Mouse (Mus musculus) ES-E14 (cell line): Measurements from ENCODE around the gene Ppfia2. TPM values are rescaled to one million over a fixed set of nuclear protein-coding genes. Genes with fewer than 3 reads are reported as not detected.

Source experiments
- DNase-seq: peaks from one replicate; pipeline ENCODE4 v3.0.0-alpha.2; 2013; ENCODE audit warnings: low read depth, low spot score
- H3K27ac ChIP-seq: 2 replicates; pipeline ENCODE4 v1.5.1; 2012; ENCODE audit warnings: low read depth, mild to moderate bottlenecking, low read length, moderate library complexity, mixed read lengths; ENCODE audit not compliant: poor library complexity, insufficient read depth, severe bottlenecking
- H3K36me3 ChIP-seq: 2 replicates; pipeline ENCODE4 v1.6.1; 2012; ENCODE audit warnings: mild to moderate bottlenecking, low read length, moderate library complexity, mixed read lengths; ENCODE audit not compliant: control insufficient read depth, poor library complexity, insufficient read depth, severe bottlenecking
- H3K4me1 ChIP-seq, 2 experiments: fragments of 150-350 bp in 1 of 2; sonication (generic) in 1 of 2; 2 replicates each; pipeline ENCODE4 v1.6.1; 2012; ENCODE audit warnings: low read length in 2 of 2, mild to moderate bottlenecking in 1 of 2, mixed read lengths in 1 of 2; ENCODE audit not compliant: control insufficient read depth in 2 of 2, insufficient read depth in 2 of 2, poor library complexity in 1 of 2
- H3K4me3 ChIP-seq, 2 experiments: fragments of 150-350 bp in 1 of 2; sonication (generic) in 1 of 2; 2 replicates each; pipeline ENCODE4 v1.5.1; 2012; ENCODE audit warnings: low read length in 2 of 2, low read depth in 1 of 2, mild to moderate bottlenecking in 1 of 2, mixed read lengths in 1 of 2; ENCODE audit not compliant: insufficient read depth in 1 of 2, poor library complexity in 1 of 2, severe bottlenecking in 1 of 2
- H3K9ac ChIP-seq: 2 replicates; pipeline ENCODE4 v1.6.1; 2012; ENCODE audit warnings: low read depth, mild to moderate bottlenecking, low read length, mixed read lengths; ENCODE audit not compliant: poor library complexity, insufficient read depth, severe bottlenecking
- H3K9me3 ChIP-seq: fragments of 150-350 bp; sonication (generic); 2 replicates; pipeline ENCODE4 v1.6.1; 2012; ENCODE audit warnings: low read depth, mild to moderate bottlenecking, low read length; ENCODE audit not compliant: control insufficient read depth, insufficient read depth
- CHD2 ChIP-seq: IDR thresholded peaks from 2 replicates; pipeline ENCODE4 v1.6.1; 2014; ENCODE audit warnings: mild to moderate bottlenecking, low read depth, low read length, inconsistent platforms
- HCFC1 ChIP-seq: IDR thresholded peaks from 2 replicates; pipeline ENCODE4 v1.6.1; 2012; ENCODE audit warnings: low read length, inconsistent platforms, borderline replicate concordance; ENCODE audit not compliant: insufficient read depth
- MAFK ChIP-seq: IDR thresholded peaks from 2 replicates; pipeline ENCODE4 v1.6.1; 2014; ENCODE audit warnings: mild to moderate bottlenecking, low read depth, low read length, inconsistent platforms; ENCODE audit not compliant: insufficient read depth
- ZC3H11A ChIP-seq: IDR thresholded peaks from 2 replicates; pipeline ENCODE4 v1.6.1; 2012; ENCODE audit warnings: low read depth, mild to moderate bottlenecking, inconsistent platforms, low read length, borderline replicate concordance
- ZNF384 ChIP-seq: IDR thresholded peaks from 2 replicates; pipeline ENCODE4 v1.6.1; 2012; ENCODE audit warnings: low read depth, low read length, inconsistent platforms
- in situ Hi-C, 2 experiments: fragments of 600-800 bp; cut with MboI; formaldehyde crosslinking; loops; one replicate each; pipeline ENCODE4 v1.15.1; 2025; ENCODE audit warnings: low sequenced_read_pairs in 2 of 2, inconsistent platforms in 1 of 2; ENCODE audit not compliant: unreplicated experiment in 2 of 2
- total RNA-seq: library from RNA; depleted of rRNA; stranded (reverse); fragments of 300-350 nt; gene quantifications from 2 replicates; pipeline ENCODE4 v1.2.3, GENCODE M21; 2012

The Ppfia2 gene
- total RNA-seq, 1 experiment = 0.09 TPM

GRCm38 (mm10) chr10:106618194-106618593 lies 148.1 kb downstream of the Ppfia2 start:
- Histone ChIP-seq H3K9me3 (no peaks in the 10 kb centered on the region), H3K4me3 (no peak overlapping the region), H3K9ac (no peak overlapping the region), H3K4me1 (no peaks in the 10 kb centered on the region), H3K36me3 (no peaks in the 10 kb centered on the region), H3K27ac (no peak overlapping the region)
- no peak for DNase-seq
- in situ Hi-C loops = loop anchor here in 1 of 2 experiments (25.0 kb wide), 1 partner anchor 769 kb away; no protein-coding TSS in a partner anchor
- TF ChIP-seq CHD2 (no peak), HCFC1 (no peak), ZNF384 (no peak), ZC3H11A (no peak), MAFK (no peak)

DNA sequence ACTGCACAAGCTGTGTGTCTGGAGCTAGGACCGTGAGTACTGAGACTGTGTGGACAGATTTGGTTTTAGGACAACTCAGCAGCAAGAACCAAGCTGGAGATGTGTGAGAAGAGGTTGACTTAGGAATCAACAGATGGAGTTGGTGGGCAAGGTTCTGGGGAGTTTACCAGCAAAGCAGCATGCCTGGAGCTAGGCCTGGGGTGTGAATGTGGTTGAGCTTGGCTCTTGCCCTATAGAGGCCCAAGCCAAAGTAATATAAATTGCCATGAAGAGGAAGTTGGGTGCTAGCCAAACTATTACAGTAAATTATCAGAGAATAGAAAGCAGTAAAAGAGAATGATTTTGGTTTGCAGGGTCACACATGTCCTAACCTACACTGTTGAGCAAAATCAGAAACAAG lies 150.8 kb downstream of the Ppfia2 start:
- no peak overlapping the region for H3K27ac ChIP-seq
- no peak overlapping the region for H3K4me3 ChIP-seq
- no peaks in the 10 kb centered on the region for H3K36me3 ChIP-seq
- H3K9me3 ChIP-seq = no peaks in the 10 kb centered on the region
- no peak overlapping the region for H3K9ac ChIP-seq
- no peaks in the 10 kb centered on the region for H3K4me1 ChIP-seq
- no peak for TF ChIP-seq ZNF384
- no peak for TF ChIP-seq MAFK
- TF ChIP-seq CHD2 = no peak
- no peak for TF ChIP-seq ZC3H11A
- TF ChIP-seq HCFC1 = no peak
- no peak for DNase-seq
- in situ Hi-C loops = loop anchor here in 1 of 2 experiments (25.0 kb wide), 1 partner anchor 766 kb away; no protein-coding TSS in a partner anchor

GRCm38 (mm10) chr10:106623342-106623741 lies 153.2 kb downstream of the Ppfia2 start:
- in situ Hi-C loops = loop anchor here in 1 of 2 experiments (25.0 kb wide), 1 partner anchor 764 kb away; no protein-coding TSS in a partner anchor
- TF ChIP-seq ZNF384 (no peak), ZC3H11A (no peak), CHD2 (no peak), MAFK (no peak), HCFC1 (no peak)

DNA sequence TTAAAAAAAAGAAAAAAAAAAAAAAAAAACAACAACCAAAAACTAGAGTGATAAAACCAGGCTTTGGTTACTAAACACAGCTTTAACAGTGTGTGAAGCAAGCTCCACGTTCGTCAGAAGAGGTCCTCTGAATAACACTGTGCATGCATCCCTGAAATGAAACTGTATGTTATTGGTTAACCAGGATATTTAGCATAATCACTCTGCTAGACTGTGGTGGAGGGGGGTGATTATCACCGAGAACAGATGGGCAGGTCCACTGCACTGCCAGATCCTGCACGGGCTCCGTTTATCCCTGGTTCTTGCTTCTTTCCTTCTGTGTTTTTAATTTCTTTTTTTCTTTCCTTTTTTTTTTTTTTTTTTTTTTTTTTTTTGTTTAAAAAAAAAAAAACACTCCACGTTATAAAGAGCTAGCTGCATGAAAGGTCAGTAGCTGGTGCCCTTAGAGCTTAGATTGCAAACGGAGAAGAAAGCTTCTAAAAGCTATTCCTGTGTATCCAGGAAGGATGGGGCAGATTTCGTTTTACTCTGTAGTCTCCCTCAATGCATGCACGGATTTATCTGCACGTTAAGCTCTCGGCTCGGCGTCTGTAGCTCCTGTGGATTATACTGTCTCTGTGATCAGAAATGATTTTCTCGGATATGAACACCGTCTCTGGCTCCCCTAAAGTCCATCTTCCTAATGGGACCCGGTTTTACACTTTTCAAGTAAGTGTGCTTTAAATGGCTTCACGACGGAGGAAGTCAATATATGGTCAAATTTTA lies 162.2 kb downstream of the Ppfia2 start:
- Histone ChIP-seq H3K27ac (no peak overlapping the region), H3K4me1 (no peaks in the 10 kb centered on the region), H3K4me3 (no peak overlapping the region), H3K36me3 (no peaks in the 10 kb centered on the region), H3K9me3 (no peaks in the 10 kb centered on the region), H3K9ac (no peak overlapping the region)
- in situ Hi-C loops = no loop called here
- TF ChIP-seq HCFC1 = no peak
- TF ChIP-seq ZC3H11A = no peak
- TF ChIP-seq CHD2 = no peak
- no peak for TF ChIP-seq MAFK
- TF ChIP-seq ZNF384 = no peak
- no peak for DNase-seq

More at GRCm38 (mm10) chr10:106623342-106623741, 153.2 kb downstream of the Ppfia2 start:
- no peak overlapping the region for H3K27ac ChIP-seq
- no peaks in the 10 kb centered on the region for H3K4me1 ChIP-seq
- no peaks in the 10 kb centered on the region for H3K9me3 ChIP-seq
- no peaks in the 10 kb centered on the region for H3K36me3 ChIP-seq
- H3K9ac ChIP-seq = no peak overlapping the region
- no peak overlapping the region for H3K4me3 ChIP-seq
- no peak for DNase-seq

DNA sequence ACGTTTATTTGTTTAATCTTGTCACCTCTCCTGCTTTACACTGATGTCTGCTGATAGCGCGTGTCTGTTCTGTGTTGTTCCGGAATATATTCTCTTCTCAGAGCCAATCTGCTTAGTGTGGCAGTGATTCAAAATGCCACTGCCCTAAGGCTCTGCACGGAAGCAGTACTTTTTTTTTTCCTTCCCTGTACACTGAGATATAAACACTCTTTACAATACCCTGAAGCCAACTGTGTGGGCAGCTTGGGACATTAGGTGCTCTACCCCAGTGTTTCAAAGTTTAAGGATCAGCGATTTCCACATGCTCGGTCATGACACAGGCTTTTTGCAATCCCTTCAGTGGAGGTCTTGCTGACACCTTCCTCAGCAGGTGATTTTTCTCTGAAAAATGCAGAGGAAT lies 163.8 kb downstream of the Ppfia2 start:
- H3K36me3 ChIP-seq = no peaks in the 10 kb centered on the region
- no peak overlapping the region for H3K27ac ChIP-seq
- H3K4me1 ChIP-seq = no peaks in the 10 kb centered on the region
- in situ Hi-C loops = no loop called here
- no peak overlapping the region for H3K9ac ChIP-seq
- no peaks in the 10 kb centered on the region for H3K9me3 ChIP-seq
- no peak for DNase-seq
- TF ChIP-seq CHD2 = no peak
- TF ChIP-seq ZC3H11A = no peak
- no peak for TF ChIP-seq HCFC1
- TF ChIP-seq ZNF384 = no peak
- TF ChIP-seq MAFK = no peak
- no peak overlapping the region for H3K4me3 ChIP-seq
